Mouse (Mus musculus) forebrain, embryonic 16.5 days (tissue): ENCODE measurements around the gene Pth2. TPM values are rescaled to one million over a fixed set of nuclear protein-coding genes. Genes with fewer than 3 reads are reported as not detected.

Experiments
- ATAC-seq: fragments of 200-750 bp; cut with Nextera tagmentation; 2 replicates; pipeline ENCODE4 v1.8.0; 2017; ENCODE audit warnings: mild to moderate bottlenecking, moderate library complexity
- H3K27ac ChIP-seq: fragments of 300-500 bp; sonication (generic); 2 replicates; pipeline ENCODE4 v1.5.1; 2014; ENCODE audit warnings: low read length, control low read depth
- H3K27me3 ChIP-seq: fragments of 300-500 bp; sonication (generic); replicated peaks from 2 replicates; pipeline ENCODE4 v1.6.1; 2014; ENCODE audit warnings: low read length; ENCODE audit not compliant: control insufficient read depth, insufficient read depth
- H3K36me3 ChIP-seq: fragments of 300-500 bp; sonication (generic); 2 replicates; pipeline ENCODE4 v1.6.1; 2014; ENCODE audit not compliant: control insufficient read depth, insufficient read depth
- H3K4me1 ChIP-seq: fragments of 300-500 bp; sonication (generic); replicated peaks from 2 replicates; pipeline ENCODE4 v1.6.1; 2014; ENCODE audit warnings: low read length; ENCODE audit not compliant: control insufficient read depth, insufficient read depth
- H3K4me2 ChIP-seq: fragments of 300-500 bp; sonication (generic); 2 replicates; pipeline ENCODE4 v1.6.1; 2014; ENCODE audit warnings: mild to moderate bottlenecking, low read length, control low read depth
- H3K4me3 ChIP-seq: fragments of 300-500 bp; sonication (generic); replicated peaks from 2 replicates; pipeline ENCODE4 v1.5.1; 2014; ENCODE audit warnings: mild to moderate bottlenecking, low read length, control low read depth
- H3K9ac ChIP-seq: fragments of 300-500 bp; sonication (generic); replicated peaks from 2 replicates; pipeline ENCODE4 v1.6.1; 2014; ENCODE audit warnings: low read depth, low read length, control low read depth
- H3K9me3 ChIP-seq: fragments of 300-500 bp; sonication (generic); 2 replicates; pipeline ENCODE4 v1.6.1; 2016; ENCODE audit warnings: low read length; ENCODE audit not compliant: control insufficient read depth
- WGBS: fragments of 180-500 bp; shearing (Covaris S2); extraction: QIAGEN DNeasy Blood & Tissue Kit; methylation state at CpG from one replicate; pipeline ENCODE4 v1.1.7; 2014; 5-methylcytosine and 5-hydroxymethylcytosine counted together
- polyA plus RNA-seq: library from polyadenylated mRNA; unstranded; fragments of >200 nt; fragmentation: Nextera tagmentation; extraction: Ambion mirVana; gene quantifications from 2 replicates; pipeline ENCODE4 v1.2.1, GENCODE M21; 2015

Pth2 gene
- 0.63 TPM in 1 of 2 replicates, not detected in the other for polyA plus RNA-seq

DNA sequence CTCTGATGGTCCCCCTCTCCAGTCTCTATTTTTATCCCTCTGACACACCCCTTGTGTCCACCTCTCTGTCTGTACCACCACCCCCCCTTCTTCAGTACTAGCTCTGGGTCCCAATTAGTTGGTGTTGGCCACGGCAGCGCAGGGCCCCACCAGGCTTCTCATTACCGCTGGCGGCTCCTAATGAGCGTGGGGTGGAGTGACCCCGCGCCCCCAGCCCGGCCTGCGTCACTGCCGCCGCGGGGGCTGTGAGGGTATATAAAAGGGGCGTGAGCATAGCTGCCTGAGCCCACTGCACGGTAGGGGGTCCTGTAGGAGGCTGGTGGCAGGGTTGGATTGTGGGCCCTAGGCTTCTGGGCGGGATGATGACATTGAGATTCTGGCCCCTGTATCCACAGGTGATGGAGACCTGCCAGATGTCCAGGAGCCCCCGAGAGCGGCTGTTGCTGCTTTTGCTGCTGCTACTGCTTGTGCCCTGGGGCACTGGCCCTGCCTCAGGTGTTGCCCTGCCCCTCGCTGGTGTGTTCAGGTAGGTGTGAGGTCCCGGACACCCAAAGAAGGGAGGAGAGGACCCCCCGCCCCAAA lies at the start of gene Pth2:
Gene Pth2 (plus strand): TSS at position 100 of the 582 bp plus-strand sequence.
- H3K9ac ChIP-seq = no peak within 1 kb of the TSS
- ATAC-seq = no peak
- 11% methylated on average over 19 of the region's 20 CpGs for WGBS
- H3K36me3 ChIP-seq = no peaks in the 10 kb centered on the region
- peak within 1 kb of the TSS; percentile 61 for H3K4me2 ChIP-seq
- H3K27ac ChIP-seq = no peak within 1 kb of the TSS
- H3K9me3 ChIP-seq = no peaks in the 10 kb centered on the region
- H3K4me3 ChIP-seq = peak within 1 kb of the TSS; percentile 43
- peaks cover 20% of the 10 kb centered on the region for H3K4me1 ChIP-seq
- H3K27me3 ChIP-seq = peaks cover 81% of the 10 kb centered on the region

- WGBS = 77% methylated on average over 11 of the region's 11 CpGs
- H3K4me1 ChIP-seq = peaks cover 27% of the 10 kb centered on the region
- peaks cover 2% of the 10 kb centered on the region; the same call in 1 of the 2 replicates for H3K27me3 ChIP-seq
- H3K36me3 ChIP-seq = peaks cover under 1% of the 10 kb centered on the region; the same call in 1 of the 2 replicates
- no peak overlapping the region for H3K27ac ChIP-seq
- no peak overlapping the region for H3K9ac ChIP-seq
- H3K4me3 ChIP-seq = no peak overlapping the region
- H3K4me2 ChIP-seq = no peak overlapping the region
- H3K9me3 ChIP-seq = no peaks in the 10 kb centered on the region
- ATAC-seq = no peak
Measured at GRCm38 (mm10) chr7:45131850-45132249, 48.9 kb upstream of the Pth2 start.

DNA sequence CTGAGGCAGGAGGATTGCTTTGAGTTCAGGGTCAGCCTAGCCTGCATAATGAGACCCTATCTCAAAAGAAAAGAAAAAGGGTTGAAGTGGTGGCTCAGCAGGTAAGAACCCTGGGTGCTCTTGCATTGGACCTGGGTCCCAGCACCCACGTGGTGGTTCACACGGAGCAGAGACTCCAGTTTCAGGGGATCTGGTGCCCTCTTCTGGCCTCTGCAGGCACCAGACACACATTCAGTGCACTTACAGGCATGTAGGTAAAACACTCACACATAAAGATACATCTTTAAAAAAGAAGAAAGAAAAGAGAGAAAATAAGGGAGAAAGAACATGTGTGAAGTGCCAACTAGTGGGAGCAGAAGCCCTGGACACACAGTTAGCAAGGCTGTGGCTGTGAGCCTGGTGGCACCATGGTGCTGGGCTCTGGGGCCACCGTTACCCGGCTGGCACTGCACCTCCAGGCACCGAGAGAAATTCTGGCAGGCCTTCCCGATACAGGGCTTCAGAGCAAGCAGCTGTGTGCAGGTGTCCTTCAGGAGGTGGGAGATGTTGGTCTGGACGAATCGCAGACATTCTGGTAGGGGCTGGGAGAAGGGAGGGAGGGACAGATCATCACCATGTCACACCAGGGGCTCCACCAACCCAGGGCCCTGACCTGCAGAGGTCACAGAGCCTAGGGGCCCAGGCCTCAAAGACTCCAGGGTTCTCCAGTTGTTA lies 47.2 kb upstream of the Pth2 start:
- no peaks in the 10 kb centered on the region for H3K9me3 ChIP-seq
- no peak for ATAC-seq
- H3K4me1 ChIP-seq = peaks cover 17% of the 10 kb centered on the region
- peaks cover 2% of the 10 kb centered on the region; the same call in 1 of the 2 replicates for H3K27me3 ChIP-seq
- 77% methylated on average over 8 of the region's 8 CpGs for WGBS
- H3K36me3 ChIP-seq = no peaks in the 10 kb centered on the region
- no peak overlapping the region for H3K4me3 ChIP-seq
- no peak overlapping the region for H3K4me2 ChIP-seq
- H3K9ac ChIP-seq = no peak overlapping the region
- no peak overlapping the region for H3K27ac ChIP-seq

DNA sequence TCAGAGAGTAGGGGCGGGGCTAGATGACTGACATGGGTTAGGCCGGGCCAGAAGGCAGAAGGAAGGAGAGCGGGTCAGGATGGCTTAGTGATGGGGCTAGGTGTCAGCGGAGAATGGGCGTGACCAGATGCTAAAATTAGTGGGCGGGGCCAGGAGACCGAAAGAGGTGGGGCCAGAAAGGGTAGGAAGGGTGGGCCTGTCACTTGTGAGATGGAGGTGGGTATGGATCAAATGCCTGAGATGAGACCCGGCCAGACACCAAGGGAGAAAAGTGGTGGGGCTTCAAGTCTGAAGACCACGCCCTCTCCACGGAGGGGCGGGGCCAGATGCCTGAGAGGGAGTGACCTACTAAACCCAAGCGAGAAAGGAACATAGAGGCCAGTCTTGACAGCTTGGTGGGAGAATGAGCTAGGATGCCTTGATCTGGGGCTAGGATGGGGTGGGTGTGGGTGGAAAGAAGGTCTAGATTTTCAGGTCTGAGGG lies 46.2 kb upstream of the Pth2 start:
- no peak for ATAC-seq
- no peak overlapping the region for H3K4me2 ChIP-seq
- WGBS = 6% methylated on average over 12 of the region's 12 CpGs
- H3K9ac ChIP-seq = no peak overlapping the region
- H3K36me3 ChIP-seq = no peaks in the 10 kb centered on the region
- no peaks in the 10 kb centered on the region for H3K9me3 ChIP-seq
- no peak overlapping the region for H3K27ac ChIP-seq
- no peak overlapping the region for H3K4me3 ChIP-seq
- H3K4me1 ChIP-seq = peaks cover 13% of the 10 kb centered on the region
- H3K27me3 ChIP-seq = peaks cover 2% of the 10 kb centered on the region; the same call in 1 of the 2 replicates

DNA sequence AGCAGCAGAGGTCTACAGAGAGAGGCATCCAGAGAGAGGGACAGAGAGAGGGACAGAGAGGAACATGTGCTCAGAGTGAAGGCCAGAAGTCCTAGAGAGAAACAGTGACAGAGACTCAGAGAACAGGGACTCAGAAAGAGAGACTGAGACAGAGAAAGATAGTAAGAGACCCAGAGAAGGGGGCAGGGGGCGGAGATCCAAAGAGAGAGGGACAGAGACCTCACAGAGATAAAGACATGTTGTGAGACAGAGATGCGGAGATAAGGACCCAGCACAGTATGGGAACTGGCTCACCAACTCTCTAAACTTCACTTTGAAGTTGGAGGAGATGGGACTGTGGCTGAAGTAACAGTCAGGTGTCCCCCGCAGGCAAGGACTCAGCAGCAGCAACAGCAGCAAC lies 45.4 kb upstream of the Pth2 start:
- no peak for ATAC-seq
- Histone ChIP-seq H3K4me2 (no peak overlapping the region), H3K9me3 (no peaks in the 10 kb centered on the region), H3K36me3 (no peaks in the 10 kb centered on the region), H3K4me1 (peaks cover 11% of the 10 kb centered on the region), H3K4me3 (no peak overlapping the region), H3K27ac (no peak overlapping the region), H3K27me3 (peaks cover 2% of the 10 kb centered on the region; the same call in 1 of the 2 replicates), H3K9ac (no peak overlapping the region)
- 76% methylated on average over 3 of the region's 3 CpGs for WGBS

- no peak within 1 kb of the TSS for H3K27ac ChIP-seq
- H3K4me3 ChIP-seq = peak within 1 kb of the TSS; percentile 49
- H3K36me3 ChIP-seq = no peaks in the 10 kb centered on the region
- H3K4me1 ChIP-seq = peaks cover 11% of the 10 kb centered on the region
- 2% methylated on average over 29 of the region's 29 CpGs for WGBS
- peak; percentile 86 for ATAC-seq
- H3K9me3 ChIP-seq = no peaks in the 10 kb centered on the region
- H3K27me3 ChIP-seq = peaks cover 2% of the 10 kb centered on the region; the same call in 1 of the 2 replicates
- H3K4me2 ChIP-seq = peak within 1 kb of the TSS; percentile 74
- peak within 1 kb of the TSS; percentile 63 for H3K9ac ChIP-seq
Measured at GRCm38 (mm10) chr7:45135993-45136567, 44.7 kb upstream of the Pth2 start, which contains the start of the genes Gm45713 and Flt3l. Gene Gm45713, minus strand, starts transcription at chr7:45136231. Gene Flt3l, minus strand, starts transcription at chr7:45136432.

DNA sequence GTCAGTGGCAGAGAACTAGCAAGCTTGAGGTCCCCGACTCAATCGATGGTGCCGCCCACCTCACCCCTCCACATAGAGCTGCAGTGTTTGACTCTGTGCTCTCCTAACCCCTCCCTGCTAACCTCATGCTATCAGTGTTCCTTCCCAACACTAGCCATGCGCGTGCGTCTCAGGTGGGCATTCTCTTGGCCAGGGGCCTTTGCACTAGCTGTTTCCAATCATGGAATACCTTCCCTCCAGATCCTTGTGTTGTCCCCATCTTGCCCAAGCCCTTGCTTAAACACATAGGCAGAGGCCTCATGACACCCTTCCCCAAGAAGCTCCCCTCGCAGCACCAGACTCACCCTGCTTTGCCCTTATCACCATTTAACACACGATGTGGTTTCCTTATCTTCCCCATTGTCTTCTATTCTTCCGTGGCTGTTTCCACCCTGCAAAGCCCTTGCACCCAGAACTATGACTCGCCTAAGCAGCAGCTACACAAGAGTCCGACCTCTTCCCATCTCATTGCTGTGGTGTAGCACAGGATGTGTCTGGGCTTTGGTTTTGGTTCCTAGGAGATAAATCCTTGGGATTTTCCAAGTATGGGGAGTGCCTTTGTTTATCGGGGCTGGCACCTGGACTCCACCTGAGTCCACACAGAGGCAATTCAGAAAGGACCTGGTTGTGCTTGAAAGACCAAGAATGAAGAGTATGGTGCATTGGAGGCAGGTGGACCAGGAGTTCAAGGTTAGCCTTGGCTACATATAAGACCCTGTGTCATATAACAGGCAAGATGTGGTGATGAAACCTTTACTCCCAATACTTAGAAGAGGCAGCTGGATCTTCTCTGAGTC lies 43.4 kb upstream of the Pth2 start:
- ATAC-seq = no peak
- H3K4me3 ChIP-seq = no peak overlapping the region
- no peak overlapping the region for H3K4me2 ChIP-seq

DNA sequence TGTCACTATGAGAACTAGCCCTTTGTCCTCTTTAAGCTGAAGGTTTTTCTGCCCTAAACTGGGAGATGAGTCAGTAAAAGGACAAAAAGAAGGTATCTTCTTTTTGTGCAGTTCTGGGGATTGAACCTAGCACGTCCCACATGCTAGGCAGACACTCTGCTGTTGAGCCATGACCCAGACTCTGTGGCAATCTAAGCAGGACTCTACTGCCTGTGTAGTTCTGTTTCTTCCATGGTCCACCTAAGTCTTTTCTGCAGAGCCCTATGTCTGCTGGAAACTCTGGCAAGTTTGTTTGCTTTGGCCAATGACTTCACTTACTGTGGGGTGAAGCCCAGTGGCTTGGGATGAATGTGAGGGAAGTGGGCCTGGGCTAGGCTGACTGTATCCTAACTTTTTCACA lies 42.4 kb upstream of the Pth2 start:
- 65% methylated on average over 1 of the region's 1 CpGs for WGBS
- no peak for ATAC-seq

More for the DNA sequence above, 43.4 kb upstream of the Pth2 start:
- Histone ChIP-seq H3K27me3 (peaks cover 2% of the 10 kb centered on the region; the same call in 1 of the 2 replicates), H3K4me1 (peaks cover 11% of the 10 kb centered on the region), H3K27ac (no peak overlapping the region), H3K9ac (no peak overlapping the region), H3K9me3 (no peaks in the 10 kb centered on the region), H3K36me3 (no peaks in the 10 kb centered on the region)
- WGBS = 86% methylated on average over 12 of the region's 12 CpGs

More for the DNA sequence above, 42.4 kb upstream of the Pth2 start:
- Histone ChIP-seq H3K27me3 (peaks cover 2% of the 10 kb centered on the region; the same call in 1 of the 2 replicates), H3K9me3 (no peaks in the 10 kb centered on the region), H3K4me1 (peaks cover 11% of the 10 kb centered on the region), H3K4me3 (no peak overlapping the region), H3K36me3 (no peaks in the 10 kb centered on the region), H3K9ac (no peak overlapping the region), H3K4me2 (no peak overlapping the region), H3K27ac (no peak overlapping the region)
